Mouse (Mus musculus) right cerebral cortex, postnatal 10 days (tissue): ENCODE measurements around the gene Gm14326.
"Not testable (repeated sequence)": the region's sequence is repeated elsewhere in the genome, so short reads cannot be mapped to it uniquely, and the experiment has no call there.

ENCODE experiments used
- DNase-seq, 2 experiments: peaks; one replicate each; pipeline ENCODE4 v3.0.0; 2021; ENCODE audit warnings: low spot score in 2 of 2

Gene Gm14326

GRCm38 (mm10) chr2:177957145-177957544 lies at the start of gene Gm14326:
TSS of gene Gm14326 (minus strand) at chr2:177957297.
- DNase-seq, result peak; percentile 86 to 95

GRCm38 (mm10) chr2:177974814-177975213 lies 17.7 kb upstream of the Gm14326 start:
- DNase-seq, result not testable (repeated sequence)

- peak; percentile 46 to 55 for DNase-seq
Observed at GRCm38 (mm10) chr2:177956734-177957133, 363 bp downstream of the Gm14326 start.

- not testable (repeated sequence) for DNase-seq
Observed at GRCm38 (mm10) chr2:177925563-177926103, 31.5 kb downstream of the Gm14326 start, which contains the start of gene Zfp972. TSS of gene Zfp972 (minus strand) at chr2:177925613.

GRCm38 (mm10) chr2:177903276-177903675 lies 53.8 kb downstream of the Gm14326 start:
- not testable (repeated sequence) for DNase-seq

- DNase-seq, result not testable (repeated sequence)
Observed at GRCm38 (mm10) chr2:177898171-177898570, 58.9 kb downstream of the Gm14326 start.

GRCm38 (mm10) chr2:177897046-177897578 lies 60.0 kb downstream of the Gm14326 start, which contains the start of gene Gm14327:
TSS of gene Gm14327 (plus strand) at chr2:177897096.
- not testable (repeated sequence) for DNase-seq

- not testable (repeated sequence) for DNase-seq
Observed at GRCm38 (mm10) chr2:177887743-177888142, 69.4 kb downstream of the Gm14326 start.
